Mouse (Mus musculus) forebrain, embryonic 16.5 days (tissue): Measurements from ENCODE around the gene Nup133. TPM values are rescaled to one million over a fixed set of nuclear protein-coding genes. Genes with fewer than 3 reads are reported as not detected.

ENCODE experiments used
- ATAC-seq: fragments of 200-750 bp; cut with Nextera tagmentation; 2 replicates; pipeline ENCODE4 v1.8.0; 2017; ENCODE audit warnings: mild to moderate bottlenecking, moderate library complexity
- H3K27ac ChIP-seq: fragments of 300-500 bp; sonication (generic); 2 replicates; pipeline ENCODE4 v1.5.1; 2014; ENCODE audit warnings: low read length, control low read depth
- H3K27me3 ChIP-seq: fragments of 300-500 bp; sonication (generic); replicated peaks from 2 replicates; pipeline ENCODE4 v1.6.1; 2014; ENCODE audit warnings: low read length; ENCODE audit not compliant: control insufficient read depth, insufficient read depth
- H3K36me3 ChIP-seq: fragments of 300-500 bp; sonication (generic); 2 replicates; pipeline ENCODE4 v1.6.1; 2014; ENCODE audit not compliant: control insufficient read depth, insufficient read depth
- H3K4me1 ChIP-seq: fragments of 300-500 bp; sonication (generic); replicated peaks from 2 replicates; pipeline ENCODE4 v1.6.1; 2014; ENCODE audit warnings: low read length; ENCODE audit not compliant: control insufficient read depth, insufficient read depth
- H3K4me2 ChIP-seq: fragments of 300-500 bp; sonication (generic); 2 replicates; pipeline ENCODE4 v1.6.1; 2014; ENCODE audit warnings: mild to moderate bottlenecking, low read length, control low read depth
- H3K4me3 ChIP-seq: fragments of 300-500 bp; sonication (generic); replicated peaks from 2 replicates; pipeline ENCODE4 v1.5.1; 2014; ENCODE audit warnings: mild to moderate bottlenecking, low read length, control low read depth
- H3K9ac ChIP-seq: fragments of 300-500 bp; sonication (generic); replicated peaks from 2 replicates; pipeline ENCODE4 v1.6.1; 2014; ENCODE audit warnings: low read depth, low read length, control low read depth
- H3K9me3 ChIP-seq: fragments of 300-500 bp; sonication (generic); 2 replicates; pipeline ENCODE4 v1.6.1; 2016; ENCODE audit warnings: low read length; ENCODE audit not compliant: control insufficient read depth
- WGBS: fragments of 180-500 bp; shearing (Covaris S2); extraction: QIAGEN DNeasy Blood & Tissue Kit; methylation state at CpG from one replicate; pipeline ENCODE4 v1.1.7; 2014; 5-methylcytosine and 5-hydroxymethylcytosine counted together
- polyA plus RNA-seq: library from polyadenylated mRNA; unstranded; fragments of >200 nt; fragmentation: Nextera tagmentation; extraction: Ambion mirVana; gene quantifications from 2 replicates; pipeline ENCODE4 v1.2.1, GENCODE M21; 2015

The Nup133 gene
- polyA plus RNA-seq, 1 experiment from 2014 or later: 31.5 TPM

DNA sequence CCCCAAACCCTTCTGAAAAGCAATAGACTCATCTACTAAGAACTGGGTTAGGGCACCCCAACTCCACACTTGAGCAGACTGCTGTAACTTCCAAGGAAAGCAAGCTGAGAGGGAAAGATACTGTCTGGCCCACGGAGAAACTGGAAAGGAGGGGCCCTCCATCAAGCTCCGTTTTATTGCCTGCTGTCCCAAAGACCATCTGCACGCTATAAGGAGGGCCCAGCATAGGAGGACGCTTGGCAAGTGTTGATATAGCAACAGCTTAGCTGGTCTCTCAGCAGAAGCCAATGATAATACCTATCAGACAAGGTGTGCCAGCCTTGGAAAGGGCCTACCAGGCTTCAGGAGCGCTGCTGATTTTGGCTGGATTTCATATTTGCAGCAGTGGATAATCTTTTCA lies 97.5 kb downstream of the Nup133 start:
- Histone ChIP-seq H3K27ac (no peak overlapping the region), H3K9me3 (no peaks in the 10 kb centered on the region), H3K4me2 (no peak overlapping the region), H3K27me3 (no peaks in the 10 kb centered on the region), H3K36me3 (no peaks in the 10 kb centered on the region), H3K4me1 (no peaks in the 10 kb centered on the region), H3K9ac (no peak overlapping the region), H3K4me3 (no peak overlapping the region)
- no peak for ATAC-seq
- WGBS: 59% methylated on average over 5 of the region's 5 CpGs

DNA sequence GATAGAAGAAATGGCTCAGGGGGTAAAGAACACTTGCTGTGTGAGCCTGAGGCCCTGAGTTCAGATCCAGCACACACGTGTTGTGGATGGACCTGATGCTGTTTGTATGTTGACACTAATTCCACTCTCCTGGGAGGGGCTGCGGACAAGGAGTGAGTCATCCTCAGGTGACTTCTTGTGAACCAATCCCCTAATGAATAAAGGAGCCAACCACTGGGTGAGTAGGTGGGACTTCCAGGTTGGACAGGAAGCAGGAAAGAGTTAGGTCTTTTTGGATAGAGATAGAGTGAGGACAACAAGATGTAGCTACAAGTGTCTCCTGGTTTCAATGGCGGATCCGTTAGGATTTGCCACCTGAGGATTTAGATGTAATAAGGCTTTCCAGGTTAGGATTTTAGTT lies 99.7 kb downstream of the Nup133 start:
- H3K4me1 ChIP-seq: no peaks in the 10 kb centered on the region
- no peak overlapping the region for H3K27ac ChIP-seq
- H3K9me3 ChIP-seq: no peaks in the 10 kb centered on the region
- no peaks in the 10 kb centered on the region for H3K36me3 ChIP-seq
- 91% methylated on average over 4 of the region's 4 CpGs for WGBS
- H3K4me2 ChIP-seq: no peak overlapping the region
- no peak for ATAC-seq
- H3K27me3 ChIP-seq: no peaks in the 10 kb centered on the region
- H3K9ac ChIP-seq: no peak overlapping the region
- no peak overlapping the region for H3K4me3 ChIP-seq

DNA sequence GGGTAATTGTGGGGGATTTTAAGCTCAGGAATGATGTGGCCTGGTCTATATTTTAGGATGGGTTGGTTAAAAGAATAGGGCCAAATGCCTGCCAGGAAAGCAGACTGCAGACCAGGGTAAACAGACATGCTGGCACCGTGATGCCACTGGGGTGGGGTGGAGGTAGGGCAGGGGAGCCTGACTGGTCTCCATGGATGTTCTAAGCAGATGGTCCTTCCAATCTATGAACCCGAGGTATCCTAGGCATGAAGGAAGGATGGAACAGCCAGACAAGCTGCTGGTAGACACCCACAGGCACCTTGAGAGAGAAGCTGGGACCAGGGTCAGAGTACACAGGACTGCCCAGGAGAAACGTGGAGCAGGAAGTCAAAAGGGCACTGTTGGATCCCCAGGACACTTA lies 101.5 kb downstream of the Nup133 start:
- Histone ChIP-seq H3K27me3 (no peaks in the 10 kb centered on the region), H3K4me1 (no peaks in the 10 kb centered on the region), H3K36me3 (no peaks in the 10 kb centered on the region), H3K4me2 (no peak overlapping the region), H3K4me3 (no peak overlapping the region), H3K9me3 (no peaks in the 10 kb centered on the region), H3K27ac (no peak overlapping the region), H3K9ac (no peak overlapping the region)
- ATAC-seq: no peak
- 71% methylated on average over 3 of the region's 3 CpGs for WGBS

Other genes with a start within 250 kb of the Nup133 start
- 82.6 and 83.8 TPM in 2 replicates for gene Rab4a, start 143.3 kb downstream of the Nup133 start, polyA plus RNA-seq
- 6.6 and 7.0 TPM in 2 replicates for gene Ccsap, start 89.1 kb downstream of the Nup133 start, polyA plus RNA-seq
- 6.3 and 6.6 TPM in 2 replicates for gene Acta1, start 54.5 kb downstream of the Nup133 start, polyA plus RNA-seq
- gene Abcb10, start 33.9 kb upstream of the Nup133 start, polyA plus RNA-seq: 10.1 and 10.8 TPM in 2 replicates
- gene Taf5l, start 72.1 kb upstream of the Nup133 start, polyA plus RNA-seq: 27.1 and 30.0 TPM in 2 replicates
- gene Urb2, start 72.2 kb upstream of the Nup133 start, polyA plus RNA-seq: 4.3 and 4.6 TPM in 2 replicates